In the genomic region with DNA sequence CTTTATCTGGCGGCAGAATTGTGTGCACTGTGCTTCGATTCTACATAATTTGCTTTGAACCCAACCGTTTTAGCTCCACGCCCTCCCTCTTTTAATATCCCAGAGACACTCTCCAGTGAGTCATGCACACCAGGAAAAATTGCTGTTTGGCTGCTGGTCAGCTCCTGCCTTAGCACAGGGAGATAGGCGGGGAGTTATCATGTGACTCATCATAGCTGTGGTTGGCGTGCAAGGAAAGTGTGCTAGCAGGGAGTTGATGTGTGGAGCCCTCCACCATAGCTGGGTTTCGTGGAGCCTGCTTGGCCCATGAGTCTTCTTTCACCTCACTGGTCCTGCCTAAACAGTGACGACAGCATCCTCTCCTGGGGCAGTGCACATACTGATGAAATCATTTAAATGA, we compare ENCODE assay signal across 9 mouse cellular contexts. TPM values are rescaled to one million over a fixed set of nuclear protein-coding genes. Genes with fewer than 3 reads are reported as not detected.
DNase-seq lines count a peak whose midpoint lies in the region; ATAC-seq and TF ChIP-seq lines count a peak whose summit lies in the region.
"Had no signal": no experiment of that assay in that cellular context is flagged by ENCODE, and none has a peak within 500 bp of the region (broad histone marks: within the 10 kb centered on the region; RNA-seq: fewer than 3 reads in every experiment).

No protein-coding gene starts in this region.

- H3K4me1 ChIP-seq in hindbrain, postnatal 0 days (ENCODE audit: insufficient read depth, low read length) = no peaks in the 10 kb centered on the region
- H3K4me1 ChIP-seq in hindbrain, embryonic 10.5 days (replicated peaks) = 0 out of 2 replicates have a peak, but pooled peaks cover 4% of the 10 kb centered on the region
- peaks cover 7% of the 10 kb centered on the region; the same call in 1 of the 2 replicates for H3K4me1 ChIP-seq in stomach, embryonic 14.5 days (ENCODE audit: control insufficient read depth, insufficient read depth, low read length)
- H3K4me1 ChIP-seq in hindbrain, embryonic 14.5 days (replicated peaks; ENCODE audit: control insufficient read depth, insufficient read depth, low read length) = no peaks in the 10 kb centered on the region

- ATAC-seq in hindbrain, postnatal 0 days = no peak
- 0 out of 2 replicates have a peak, but pooled peaks have one; percentile 33 for ATAC-seq in stomach, embryonic 14.5 days (ENCODE audit: insufficient number of reproducible peaks, insufficient read depth, low FRiP score, low read depth)
- ATAC-seq in hindbrain, embryonic 14.5 days (ENCODE audit: low FRiP score) = no peak

- 54% methylated on average over 8 of the region's 8 CpGs for WGBS in hindbrain, postnatal 0 days
- WGBS in hindbrain, embryonic 10.5 days = 86% methylated on average over 8 of the region's 8 CpGs
- WGBS in stomach, embryonic 14.5 days = 55% methylated on average over 8 of the region's 8 CpGs
- WGBS in hindbrain, embryonic 14.5 days = 74% methylated on average over 8 of the region's 8 CpGs

- intact Hi-C loops in left cerebral cortex, postnatal 14 days (cut with DNase I) = no loop called here

- H3K36me3 ChIP-seq in hindbrain, postnatal 0 days (ENCODE audit: insufficient read depth, low read length) = no peaks in the 10 kb centered on the region
- H3K36me3 ChIP-seq in hindbrain, embryonic 10.5 days = no peaks in the 10 kb centered on the region
- no peaks in the 10 kb centered on the region for H3K36me3 ChIP-seq in stomach, embryonic 14.5 days (ENCODE audit: control insufficient read depth, insufficient read depth, low read length)
- H3K36me3 ChIP-seq in hindbrain, embryonic 14.5 days (replicated peaks; ENCODE audit: control insufficient read depth, insufficient read depth) = no peaks in the 10 kb centered on the region
- H3K36me3 ChIP-seq: G1E had no signal

- peak; percentile 11 for DNase-seq in hindbrain, postnatal 0 days (ENCODE audit: low spot score)
- no peak for DNase-seq in hindbrain, embryonic 10.5 days (ENCODE audit: low spot score)
- DNase-seq in adrenal gland, adult 18-20 months (ENCODE audit: low spot score in 2 of 2) = peak; percentile 36 to 49
- peak; percentile 38 for DNase-seq in heart, adult 8-10 months (ENCODE audit: low spot score)
- DNase-seq in left cerebral cortex, postnatal 14 days (ENCODE audit: low spot score in 2 of 2) = peak; percentile 58 to 64
- no peak for DNase-seq in hindbrain, embryonic 14.5 days (ENCODE audit: low spot score)
- DNase-seq in kidney, adult 8-10 months = no peak

- H3K9ac ChIP-seq in hindbrain, postnatal 0 days (replicated peaks; ENCODE audit: low read length) = no peak overlapping the region
- no peak overlapping the region for H3K9ac ChIP-seq in stomach, embryonic 14.5 days (replicated peaks; ENCODE audit: low read depth, low read length)
- H3K9ac ChIP-seq in hindbrain, embryonic 14.5 days = no peak overlapping the region

- H3K4me2 ChIP-seq in hindbrain, postnatal 0 days (ENCODE audit: low read depth, low read length) = no peak overlapping the region
- no peak overlapping the region for H3K4me2 ChIP-seq in stomach, embryonic 14.5 days (replicated peaks; ENCODE audit: low read depth, low read length)
- H3K4me2 ChIP-seq in hindbrain, embryonic 14.5 days (replicated peaks) = no peak overlapping the region

- H3K27ac ChIP-seq in hindbrain, postnatal 0 days = no peak overlapping the region
- no peak overlapping the region for H3K27ac ChIP-seq in hindbrain, embryonic 10.5 days
- H3K27ac ChIP-seq in stomach, embryonic 14.5 days (ENCODE audit: low read length) = no peak overlapping the region
- no peak overlapping the region for H3K27ac ChIP-seq in hindbrain, embryonic 14.5 days

- H3K27me3 ChIP-seq in hindbrain, postnatal 0 days (ENCODE audit: insufficient read depth, low read length) = no peaks in the 10 kb centered on the region
- H3K27me3 ChIP-seq in hindbrain, embryonic 10.5 days (ENCODE audit: insufficient read depth, poor library complexity, severe bottlenecking) = peaks cover 6% of the 10 kb centered on the region; the same call in 1 of the 2 replicates
- no peaks in the 10 kb centered on the region for H3K27me3 ChIP-seq in stomach, embryonic 14.5 days (ENCODE audit: control insufficient read depth, insufficient read depth, low read length)
- H3K27me3 ChIP-seq in hindbrain, embryonic 14.5 days (ENCODE audit: control insufficient read depth, insufficient read depth, low read length) = no peaks in the 10 kb centered on the region

- no peaks in the 10 kb centered on the region for H3K9me3 ChIP-seq in hindbrain, postnatal 0 days (ENCODE audit: low read length)
- no peaks in the 10 kb centered on the region for H3K9me3 ChIP-seq in hindbrain, embryonic 10.5 days
- no peaks in the 10 kb centered on the region for H3K9me3 ChIP-seq in stomach, embryonic 14.5 days (ENCODE audit: control insufficient read depth, low read depth, low read length)
- no peaks in the 10 kb centered on the region for H3K9me3 ChIP-seq in hindbrain, embryonic 14.5 days (ENCODE audit: control insufficient read depth, low read length)

- no peak for TF ChIP-seq CTCF in hindbrain, postnatal 0 days (IDR thresholded peaks at IDR 0.05; ENCODE audit: low read depth)

- H3K4me3 ChIP-seq in hindbrain, postnatal 0 days (ENCODE audit: low read length) = no peak overlapping the region
- H3K4me3 ChIP-seq in hindbrain, embryonic 10.5 days = no peak overlapping the region
- H3K4me3 ChIP-seq in stomach, embryonic 14.5 days (ENCODE audit: low read depth, low read length) = no peak overlapping the region
- H3K4me3 ChIP-seq in hindbrain, embryonic 14.5 days (replicated peaks; ENCODE audit: low read length) = no peak overlapping the region

RNA-seq across cellular contexts. Expression of a gene that starts 33.9 kb away (rescaled TPM):
- not detected in 2 replicates for total RNA-seq in hindbrain, postnatal 0 days (2014; rRNA removed)
- 0.10 and 0.18 TPM in 2 replicates for polyA plus RNA-seq in hindbrain, postnatal 0 days (2015; fragmentation: Nextera tagmentation; extraction: Ambion mirVana)
- polyA plus RNA-seq in hindbrain, embryonic 10.5 days (2016; fragmentation: Nextera tagmentation; extraction: Ambion mirVana) = not detected in 2 replicates
- not detected for total RNA-seq in adrenal gland, adult 18-20 months (2021)
- total RNA-seq in heart, adult 8-10 months (2022) = not detected
- under 1 TPM; 0.15 to 0.42 TPM for total RNA-seq in left cerebral cortex, postnatal 14 days (2021)
- 0.23 TPM in 1 of 2 replicates, not detected in the other for polyA plus RNA-seq in stomach, embryonic 14.5 days (2014; fragmentation: Nextera tagmentation; extraction: Ambion mirVana)
- not detected in 2 replicates for polyA plus RNA-seq in hindbrain, embryonic 14.5 days (2014; fragmentation: Nextera tagmentation; extraction: Ambion mirVana)
- polyA plus RNA-seq: G1E had no signal

RNA-seq across cellular contexts. Expression of a gene that starts 57.8 kb away (rescaled TPM):
- total RNA-seq in hindbrain, postnatal 0 days (2014; rRNA removed) = 72.6 and 79.8 TPM in 2 replicates
- polyA plus RNA-seq in hindbrain, postnatal 0 days (2015; fragmentation: Nextera tagmentation; extraction: Ambion mirVana) = 44.2 and 50.0 TPM in 2 replicates
- 39.5 and 47.8 TPM in 2 replicates for polyA plus RNA-seq in hindbrain, embryonic 10.5 days (2016; fragmentation: Nextera tagmentation; extraction: Ambion mirVana)
- total RNA-seq in adrenal gland, adult 18-20 months (2021) = 10 to 100 TPM; 24.8 to 28.9 TPM
- total RNA-seq in heart, adult 8-10 months (2022) = 10 to 100 TPM; 36.3 to 39.0 (median 38.1) TPM
- 10 to 100 TPM; 92.6 to 98.0 TPM for total RNA-seq in left cerebral cortex, postnatal 14 days (2021)
- polyA plus RNA-seq in stomach, embryonic 14.5 days (2014; fragmentation: Nextera tagmentation; extraction: Ambion mirVana) = 44.3 and 47.1 TPM in 2 replicates
- 53.6 and 63.1 TPM in 2 replicates for polyA plus RNA-seq in hindbrain, embryonic 14.5 days (2014; fragmentation: Nextera tagmentation; extraction: Ambion mirVana)
- polyA plus RNA-seq: G1E had no signal

Comparison
In these comparisons a context has a peak if more than half of its experiments do, and no peak if none do; other contexts are left out.
1. DNase-seq: peak in hindbrain, postnatal 0 days (single experiment), adrenal gland, adult 18-20 months (2 of 2), heart, adult 8-10 months (single experiment) and left cerebral cortex, postnatal 14 days (2 of 2); none in hindbrain, embryonic 10.5 days (single experiment), hindbrain, embryonic 14.5 days (single experiment) and kidney, adult 8-10 months (0 of 2).